Mouse (Mus musculus) CH12.LX (cell line): ENCODE data around the gene Gabra5. TPM values are rescaled to one million over a fixed set of nuclear protein-coding genes. Genes with fewer than 3 reads are reported as not detected.

Experiments used
- DNase-seq: peaks from one replicate; pipeline ENCODE4 v3.0.0-alpha.2; 2013; ENCODE audit errors: extremely low read depth
- H3K27ac ChIP-seq: 2 replicates; pipeline ENCODE4 v1.5.1; 2012; ENCODE audit warnings: low read depth, mild to moderate bottlenecking, control low read depth, moderate library complexity; ENCODE audit not compliant: insufficient read depth
- H3K27me3 ChIP-seq: replicated peaks from 2 replicates; pipeline ENCODE3; 2012; ENCODE audit warnings: inconsistent platforms
- H3K36me3 ChIP-seq, 2 experiments: replicated peaks in 1 of 2; 2 replicates each; pipeline versions ENCODE3 to v1.6.1; 2012; ENCODE audit warnings: inconsistent platforms in 1 of 2, low read length in 1 of 2, mild to moderate bottlenecking in 1 of 2, mixed read lengths in 1 of 2, moderate library complexity in 1 of 2; ENCODE audit not compliant: control insufficient read depth in 1 of 2, insufficient read depth in 1 of 2
- H3K4me1 ChIP-seq, 2 experiments: 2 replicates each; pipeline ENCODE4 v1.6.1; 2012; ENCODE audit warnings: inconsistent platforms in 1 of 2, moderate library complexity in 1 of 2; ENCODE audit not compliant: insufficient read depth in 2 of 2, control insufficient read depth in 1 of 2
- H3K4me2 ChIP-seq: 2 replicates; pipeline ENCODE4 v1.6.1; 2012; ENCODE audit warnings: low read depth, mild to moderate bottlenecking, control low read depth; ENCODE audit not compliant: poor library complexity, insufficient read depth, severe bottlenecking
- H3K4me3 ChIP-seq, 3 experiments: fragments of 150-350 bp in 1 of 3; sonication (generic) in 1 of 3; replicated peaks in 1 of 3; 2 replicates each; pipeline versions ENCODE3 to v1.5.1; 2011 to 2012; ENCODE audit warnings: low read depth in 2 of 3, low read length in 2 of 3, mild to moderate bottlenecking in 2 of 3, moderate library complexity in 2 of 3, control low read depth in 1 of 3, improper control_type of control experiment in 1 of 3, inconsistent platforms in 1 of 3, mixed read lengths in 1 of 3; ENCODE audit not compliant: poor library complexity in 1 of 3
- H3K79me2 ChIP-seq: replicated peaks from 2 replicates; pipeline ENCODE4 v1.6.1; 2012; ENCODE audit warnings: mild to moderate bottlenecking, moderate library complexity; ENCODE audit not compliant: control insufficient read depth, poor library complexity, insufficient read depth, severe bottlenecking; ENCODE audit errors: extremely low read depth
- H3K9ac ChIP-seq: 2 replicates; pipeline ENCODE4 v1.6.1; 2012; ENCODE audit warnings: low read depth, mild to moderate bottlenecking, control low read depth, moderate library complexity; ENCODE audit not compliant: insufficient read depth
- H3K9me3 ChIP-seq: replicated peaks from 2 replicates; pipeline ENCODE3; 2012; ENCODE audit warnings: low read length, inconsistent platforms, mixed read lengths
- BHLHE40 ChIP-seq: IDR thresholded peaks from 2 replicates; pipeline ENCODE4 v1.6.1; 2011; ENCODE audit warnings: mild to moderate bottlenecking, low read depth, low read length, improper control_type of control experiment
- CHD1 ChIP-seq: IDR thresholded peaks from 2 replicates; pipeline ENCODE4 v1.6.1; 2012; ENCODE audit warnings: low read depth, low read length, improper control_type of control experiment, inconsistent platforms
- CHD2 ChIP-seq: IDR thresholded peaks from 2 replicates; pipeline ENCODE4 v1.6.1; 2011; ENCODE audit warnings: low read length, improper control_type of control experiment
- CTCF ChIP-seq, 2 experiments: IDR thresholded peaks in 1 of 2; conservative IDR thresholded peaks in 1 of 2; 2 replicates each; pipeline ENCODE4 v1.5.1; 2011 to 2012; ENCODE audit warnings: low read depth in 2 of 2, low read length in 2 of 2, improper control_type of control experiment in 1 of 2, inconsistent platforms in 1 of 2, mild to moderate bottlenecking in 1 of 2, moderate library complexity in 1 of 2
- E2F4 ChIP-seq: IDR thresholded peaks from 2 replicates; pipeline ENCODE4 v1.6.1; 2011; ENCODE audit warnings: low read depth, low read length, improper control_type of control experiment; ENCODE audit not compliant: insufficient replicate concordance
- GABPA ChIP-seq: IDR thresholded peaks from 2 replicates; pipeline ENCODE4 v1.6.1; 2012; ENCODE audit warnings: low read depth, low read length, improper control_type of control experiment, inconsistent platforms; ENCODE audit not compliant: insufficient replicate concordance
- HCFC1 ChIP-seq: IDR thresholded peaks from 2 replicates; pipeline ENCODE4 v1.6.1; 2012; ENCODE audit warnings: low read depth, mild to moderate bottlenecking, inconsistent platforms, low read length, improper control_type of control experiment
- JUND ChIP-seq: conservative IDR thresholded peaks from 2 replicates; pipeline ENCODE4 v1.6.1; 2011; ENCODE audit warnings: low read depth, low read length, improper control_type of control experiment
- KAT2A ChIP-seq: IDR thresholded peaks from 2 replicates; pipeline ENCODE4 v1.6.1; 2012; ENCODE audit warnings: low read length, improper control_type of control experiment, inconsistent platforms; ENCODE audit not compliant: insufficient replicate concordance
- MAX ChIP-seq: IDR thresholded peaks from 2 replicates; pipeline ENCODE4 v1.6.1; 2011; ENCODE audit warnings: low read length, improper control_type of control experiment
- MAZ ChIP-seq: IDR thresholded peaks from 2 replicates; pipeline ENCODE4 v1.6.1; 2012; ENCODE audit warnings: low read depth, mild to moderate bottlenecking, inconsistent platforms, low read length, improper control_type of control experiment, moderate library complexity
- MXI1 ChIP-seq: IDR thresholded peaks from 2 replicates; pipeline ENCODE4 v1.6.1; 2011; ENCODE audit warnings: mild to moderate bottlenecking, low read depth, low read length, improper control_type of control experiment
- MYC ChIP-seq: IDR thresholded peaks from 2 replicates; pipeline ENCODE4 v1.6.1; 2011; ENCODE audit warnings: low read depth, mild to moderate bottlenecking, improper control_type of control experiment, low read length
- PAX5 ChIP-seq: IDR thresholded peaks from 2 replicates; pipeline ENCODE4 v1.6.1; 2012; ENCODE audit warnings: low read length, inconsistent platforms, mixed read lengths
- POLR2AphosphoS2 ChIP-seq: IDR thresholded peaks from 2 replicates; pipeline ENCODE4 v1.6.1; 2011; ENCODE audit warnings: low read depth, low read length, improper control_type of control experiment
- RCOR1 ChIP-seq: conservative IDR thresholded peaks from 2 replicates; pipeline ENCODE4 v1.6.1; 2012; ENCODE audit warnings: low read depth, mild to moderate bottlenecking, inconsistent platforms, low read length, improper control_type of control experiment
- SIN3A ChIP-seq: IDR thresholded peaks from 2 replicates; pipeline ENCODE4 v1.6.1; 2012; ENCODE audit warnings: low read length, improper control_type of control experiment, inconsistent platforms
- SMC3 ChIP-seq: IDR thresholded peaks from 2 replicates; pipeline ENCODE4 v1.6.1; 2011; ENCODE audit warnings: low read depth, low read length, improper control_type of control experiment
- TBP ChIP-seq: conservative IDR thresholded peaks from 2 replicates; pipeline ENCODE4 v1.6.1; 2011; ENCODE audit warnings: low read depth, low read length, improper control_type of control experiment
- TCF12 ChIP-seq: IDR thresholded peaks from 2 replicates; pipeline ENCODE4 v1.6.1; 2014; ENCODE audit warnings: low read depth, mild to moderate bottlenecking, inconsistent platforms, low read length, improper control_type of control experiment
- UBTF ChIP-seq: IDR thresholded peaks from 2 replicates; pipeline ENCODE4 v1.6.1; 2012; ENCODE audit warnings: low read depth, mild to moderate bottlenecking, inconsistent platforms, low read length, improper control_type of control experiment, moderate library complexity
- USF1 ChIP-seq: IDR thresholded peaks from 2 replicates; pipeline ENCODE4 v1.6.1; 2014; ENCODE audit warnings: low read depth, mild to moderate bottlenecking, inconsistent platforms, low read length, improper control_type of control experiment
- USF2 ChIP-seq: conservative IDR thresholded peaks from 2 replicates; pipeline ENCODE4 v1.6.1; 2011; ENCODE audit warnings: low read depth, low read length, improper control_type of control experiment
- ZC3H11A ChIP-seq: IDR thresholded peaks from 2 replicates; pipeline ENCODE4 v1.6.1; 2012; ENCODE audit warnings: low read depth, mild to moderate bottlenecking, inconsistent platforms, low read length, improper control_type of control experiment
- ZKSCAN1 ChIP-seq: IDR thresholded peaks from 2 replicates; pipeline ENCODE4 v1.6.1; 2012; ENCODE audit warnings: low read depth, inconsistent platforms, low read length, improper control_type of control experiment, borderline replicate concordance
- ZMIZ1 ChIP-seq: IDR thresholded peaks from 2 replicates; pipeline ENCODE4 v1.6.1; 2012; ENCODE audit warnings: low read depth, mild to moderate bottlenecking, inconsistent platforms, low read length, improper control_type of control experiment
- dilution Hi-C: fragments of 300-500 bp; cut with MboI; formaldehyde crosslinking; loops from 2 replicates; pipeline ENCODE4 v1.14.3; 2020; ENCODE audit warnings: low sequenced_read_pairs; ENCODE audit not compliant: extremely low pct_unique_long_range_greater_than_20kb, extremely low pct_ligation_motif_present
- in situ Hi-C: fragments of 300-500 bp; cut with MboI; formaldehyde crosslinking; loops from 3 replicates; pipeline ENCODE4 v1.14.3; 2019; ENCODE audit warnings: low sequenced_read_pairs, low pct_ligation_motif_present, low pct_unique_long_range_greater_than_20kb, mixed read lengths
- polyA plus RNA-seq: library from polyadenylated mRNA; unstranded; fragments of >175 nt; gene quantifications from 2 replicates; pipeline ENCODE4 v1.2.1, GENCODE M21; 2012; ENCODE audit warnings: low read depth; ENCODE audit not compliant: insufficient read length
- total RNA-seq, 2 experiments: library from RNA; depleted of rRNA; stranded (reverse); fragments of 300-350 nt in 1 of 2; fragments of >200 nt in 1 of 2; gene quantifications; 2 replicates each; pipeline ENCODE4 v1.2.3; 2012 to 2014

The Gabra5 gene
- total and polyA plus RNA-seq, 3 experiments: not detected

DNA sequence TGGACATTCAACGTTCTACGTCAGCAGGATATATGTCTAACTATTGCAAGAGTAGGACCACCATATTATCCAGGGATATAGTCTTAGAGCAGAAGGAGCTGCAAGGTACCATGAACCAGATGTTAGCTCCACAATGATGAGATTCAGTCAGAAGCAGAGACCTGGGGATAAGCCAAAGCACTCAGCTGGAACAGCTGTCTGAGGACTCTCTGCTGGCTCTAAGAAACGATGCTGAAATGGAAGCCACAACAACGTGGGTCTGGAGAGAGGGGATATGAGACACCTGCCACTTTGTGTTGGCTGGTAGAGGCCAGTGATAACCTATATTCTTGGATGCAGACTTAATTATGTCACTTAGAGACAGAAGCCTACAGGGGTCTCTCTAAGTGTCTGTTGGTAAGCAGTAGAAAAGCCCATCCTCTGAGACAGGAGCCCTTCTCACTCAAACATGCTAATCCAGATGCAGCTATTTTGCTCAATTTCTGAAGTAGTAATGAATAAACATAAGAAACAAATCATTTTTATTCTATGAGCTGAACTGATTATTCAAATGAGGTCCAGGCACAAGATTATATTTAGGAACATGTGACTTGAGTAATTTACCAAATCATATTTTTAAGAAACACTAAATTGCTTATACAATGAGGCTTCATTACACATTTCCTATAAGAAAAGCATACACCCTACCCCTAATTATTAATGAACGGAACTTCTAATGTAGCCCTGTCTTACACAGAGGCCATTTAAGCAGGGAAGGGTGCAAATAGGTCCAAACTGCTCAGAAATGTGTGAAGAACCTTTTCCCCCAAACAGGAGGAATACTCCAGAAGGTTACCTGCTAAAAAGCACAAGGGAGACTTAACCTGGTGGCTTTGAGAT is 144.5 kb downstream of the Gabra5 start:
- Histone ChIP-seq H3K4me2 (no peak overlapping the region), H3K4me1 (no peaks in the 10 kb centered on the region), H3K79me2 (no peaks in the 10 kb centered on the region), H3K9ac (no peak overlapping the region), H3K9me3 (peaks cover 30% of the 10 kb centered on the region), H3K27ac (no peak overlapping the region), H3K4me3 (no peak overlapping the region), H3K36me3 (no peaks in the 10 kb centered on the region), H3K27me3 (no peaks in the 10 kb centered on the region)
- dilution Hi-C loops: no loop called here
- DNase-seq: no peak
- TF ChIP-seq CHD1: no peak
- TF ChIP-seq JUND: no peak
- TF ChIP-seq UBTF: no peak
- TF ChIP-seq RCOR1: no peak
- TF ChIP-seq POLR2AphosphoS2: no peak
- TF ChIP-seq SMC3: no peak
- TF ChIP-seq BHLHE40: no peak
- TF ChIP-seq ZKSCAN1: no peak
- TF ChIP-seq ZMIZ1: no peak
- TF ChIP-seq ZC3H11A: no peak
- no peak for TF ChIP-seq E2F4
- TF ChIP-seq PAX5: no peak
- no peak for TF ChIP-seq CHD2
- no peak for TF ChIP-seq MYC
- TF ChIP-seq MXI1: no peak
- TF ChIP-seq GABPA: no peak
- no peak for TF ChIP-seq TCF12
- no peak for TF ChIP-seq KAT2A
- in situ Hi-C loops: no loop called here

DNA sequence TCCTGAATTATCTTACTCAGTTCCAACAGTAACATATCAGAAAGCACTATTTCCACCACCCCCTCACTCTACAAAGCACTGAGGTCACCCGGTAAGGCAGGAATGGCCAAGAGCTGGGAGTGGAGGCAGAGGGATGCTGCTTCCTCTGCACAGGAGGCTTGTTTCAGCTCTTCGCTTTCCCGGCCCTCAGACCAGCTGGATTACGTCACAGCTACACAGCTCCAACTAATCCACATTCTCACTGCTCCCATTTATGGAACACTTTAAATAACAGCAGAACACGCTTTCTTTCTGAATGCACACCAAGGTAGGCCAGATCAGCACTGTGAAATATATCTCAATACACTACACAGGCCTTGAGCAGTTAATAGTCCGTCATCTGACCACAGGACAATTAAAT is 146.0 kb downstream of the Gabra5 start:
- H3K79me2 ChIP-seq: no peaks in the 10 kb centered on the region
- H3K27ac ChIP-seq: no peak overlapping the region
- H3K27me3 ChIP-seq: no peaks in the 10 kb centered on the region
- no peak for DNase-seq
- no peak for TF ChIP-seq MAX
- no peak for TF ChIP-seq CTCF (conservative IDR thresholded peaks at IDR 0.05 in 1 of 2, IDR thresholded peaks at IDR 0.05 in 1 of 2; ENCODE audit: low read depth in 2 of 2, low read length in 2 of 2)
- TF ChIP-seq SMC3: no peak
- no peak for TF ChIP-seq RCOR1
- TF ChIP-seq MAZ: no peak
- TF ChIP-seq JUND: no peak
- no peak for TF ChIP-seq USF2
- TF ChIP-seq ZC3H11A: no peak
- TF ChIP-seq GABPA: no peak
- no peak for TF ChIP-seq SIN3A
- no peak for TF ChIP-seq USF1
- TF ChIP-seq TBP: no peak
- TF ChIP-seq HCFC1: no peak
- TF ChIP-seq PAX5: no peak
- H3K4me2 ChIP-seq: no peak overlapping the region
- peaks cover 32% of the 10 kb centered on the region for H3K9me3 ChIP-seq
- H3K4me3 ChIP-seq: no peak overlapping the region
- H3K9ac ChIP-seq: no peak overlapping the region
- H3K36me3 ChIP-seq: no peaks in the 10 kb centered on the region
- dilution Hi-C loops: no loop called here
- in situ Hi-C loops: no loop called here
- no peaks in the 10 kb centered on the region for H3K4me1 ChIP-seq
